Mouse (Mus musculus): ENCODE measurements around the gene Msi2. TPM values are rescaled to one million over a fixed set of nuclear protein-coding genes. Genes with fewer than 3 reads are reported as not detected.
A peak's percentile ranks its signal among the peaks of the same experiment; 100 is the strongest.

The Msi2 gene
- polyA plus RNA-seq, 1 experiment from 2014 or later: 15.1 TPM

GRCm38 (mm10) chr11:88542817-88543216, 175.5 kb downstream of the Msi2 start:
- WGBS: 15% methylated on average over 3 of the region's 3 CpGs
- H3K36me3 ChIP-seq (ENCODE audit: control insufficient read depth, insufficient read depth, low read length): no peaks in the 10 kb centered on the region
- no peaks in the 10 kb centered on the region for H3K27me3 ChIP-seq (ENCODE audit: control insufficient read depth, insufficient read depth, low read depth, low read length)
- H3K27ac ChIP-seq (ENCODE audit: low read length): no peak overlapping the region
- no peak overlapping the region for H3K4me2 ChIP-seq (ENCODE audit: low read depth, low read length)
- 0 out of 2 replicates have a peak, but pooled peaks have one; percentile 21 for ATAC-seq (ENCODE audit: low read depth)
- H3K9me3 ChIP-seq (ENCODE audit: control insufficient read depth, low read length): no peaks in the 10 kb centered on the region
- no peak overlapping the region for H3K4me3 ChIP-seq (ENCODE audit: low read length)
- H3K9ac ChIP-seq (ENCODE audit: low read length): no peak overlapping the region
- peaks cover 37% of the 10 kb centered on the region for H3K4me1 ChIP-seq (replicated peaks; ENCODE audit: control insufficient read depth, insufficient read depth, low read length)

- H3K9ac ChIP-seq (ENCODE audit: low read length): no peak overlapping the region
- H3K9me3 ChIP-seq (ENCODE audit: control insufficient read depth, low read length): no peaks in the 10 kb centered on the region
- H3K27ac ChIP-seq (ENCODE audit: low read length): no peak overlapping the region
- H3K4me3 ChIP-seq (ENCODE audit: low read length): no peak overlapping the region
- ATAC-seq (ENCODE audit: low read depth): 0 out of 2 replicates have a peak, but pooled peaks have one; percentile 14
- H3K4me2 ChIP-seq (ENCODE audit: low read depth, low read length): no peak overlapping the region
- peaks cover 35% of the 10 kb centered on the region for H3K4me1 ChIP-seq (replicated peaks; ENCODE audit: control insufficient read depth, insufficient read depth, low read length)
- H3K36me3 ChIP-seq (ENCODE audit: control insufficient read depth, insufficient read depth, low read length): no peaks in the 10 kb centered on the region
- no peaks in the 10 kb centered on the region for H3K27me3 ChIP-seq (ENCODE audit: control insufficient read depth, insufficient read depth, low read depth, low read length)
- WGBS: 51% methylated on average over 15 of the region's 15 CpGs
These were observed 176.4 kb downstream of the Msi2 start for GRCm38 (mm10) chr11:88541666-88542639.

GRCm38 (mm10) chr11:88539637-88540478, 178.5 kb downstream of the Msi2 start:
- Histone ChIP-seq H3K27ac (ENCODE audit: low read length) (0 out of 2 replicates have a peak overlapping the region, but pooled peaks have one; percentile 9), H3K4me1 (replicated peaks; ENCODE audit: control insufficient read depth, insufficient read depth, low read length) (peaks cover 35% of the 10 kb centered on the region), H3K36me3 (ENCODE audit: control insufficient read depth, insufficient read depth, low read length) (no peaks in the 10 kb centered on the region), H3K4me2 (ENCODE audit: low read depth, low read length) (no peak overlapping the region), H3K9me3 (ENCODE audit: control insufficient read depth, low read length) (no peaks in the 10 kb centered on the region), H3K27me3 (ENCODE audit: control insufficient read depth, insufficient read depth, low read depth, low read length) (no peaks in the 10 kb centered on the region), H3K9ac (ENCODE audit: low read length) (no peak overlapping the region), H3K4me3 (ENCODE audit: low read length) (no peak overlapping the region)
- WGBS: 57% methylated on average over 8 of the region's 8 CpGs
- peak; percentile 25 for ATAC-seq (ENCODE audit: low read depth)

GRCm38 (mm10) chr11:88538710-88539340, 179.5 kb downstream of the Msi2 start:
- H3K36me3 ChIP-seq (ENCODE audit: control insufficient read depth, insufficient read depth, low read length): no peaks in the 10 kb centered on the region
- H3K27ac ChIP-seq (ENCODE audit: low read length): no peak overlapping the region
- no peak overlapping the region for H3K4me2 ChIP-seq (ENCODE audit: low read depth, low read length)
- no peaks in the 10 kb centered on the region for H3K9me3 ChIP-seq (ENCODE audit: control insufficient read depth, low read length)
- ATAC-seq (ENCODE audit: low read depth): no peak
- no peak overlapping the region for H3K4me3 ChIP-seq (ENCODE audit: low read length)
- WGBS: 68% methylated on average over 13 of the region's 13 CpGs
- H3K27me3 ChIP-seq (ENCODE audit: control insufficient read depth, insufficient read depth, low read depth, low read length): no peaks in the 10 kb centered on the region
- H3K9ac ChIP-seq (ENCODE audit: low read length): no peak overlapping the region
- peaks cover 35% of the 10 kb centered on the region for H3K4me1 ChIP-seq (replicated peaks; ENCODE audit: control insufficient read depth, insufficient read depth, low read length)

GRCm38 (mm10) chr11:88537344-88537743, 181.0 kb downstream of the Msi2 start:
- Histone ChIP-seq H3K9ac (ENCODE audit: low read length) (no peak overlapping the region), H3K27ac (ENCODE audit: low read length) (no peak overlapping the region), H3K4me3 (ENCODE audit: low read length) (no peak overlapping the region), H3K36me3 (ENCODE audit: control insufficient read depth, insufficient read depth, low read length) (no peaks in the 10 kb centered on the region), H3K27me3 (ENCODE audit: control insufficient read depth, insufficient read depth, low read depth, low read length) (no peaks in the 10 kb centered on the region), H3K4me1 (replicated peaks; ENCODE audit: control insufficient read depth, insufficient read depth, low read length) (peaks cover 22% of the 10 kb centered on the region), H3K4me2 (ENCODE audit: low read depth, low read length) (no peak overlapping the region), H3K9me3 (ENCODE audit: control insufficient read depth, low read length) (no peaks in the 10 kb centered on the region)
- 65% methylated on average over 7 of the region's 7 CpGs for WGBS
- no peak for ATAC-seq (ENCODE audit: low read depth)

GRCm38 (mm10) chr11:88536861-88537260, 181.5 kb downstream of the Msi2 start:
- no peak overlapping the region for H3K4me2 ChIP-seq (ENCODE audit: low read depth, low read length)
- peaks cover 17% of the 10 kb centered on the region for H3K4me1 ChIP-seq (replicated peaks; ENCODE audit: control insufficient read depth, insufficient read depth, low read length)
- no peak overlapping the region for H3K9ac ChIP-seq (ENCODE audit: low read length)
- ATAC-seq (ENCODE audit: low read depth): no peak
- 90% methylated on average over 2 of the region's 2 CpGs for WGBS
- H3K9me3 ChIP-seq (ENCODE audit: control insufficient read depth, low read length): no peaks in the 10 kb centered on the region
- no peak overlapping the region for H3K27ac ChIP-seq (ENCODE audit: low read length)
- H3K4me3 ChIP-seq (ENCODE audit: low read length): no peak overlapping the region
- H3K36me3 ChIP-seq (ENCODE audit: control insufficient read depth, insufficient read depth, low read length): no peaks in the 10 kb centered on the region
- H3K27me3 ChIP-seq (ENCODE audit: control insufficient read depth, insufficient read depth, low read depth, low read length): no peaks in the 10 kb centered on the region

GRCm38 (mm10) chr11:88534331-88534929, 183.9 kb downstream of the Msi2 start:
- Histone ChIP-seq H3K27ac (ENCODE audit: low read length) (no peak overlapping the region), H3K4me2 (ENCODE audit: low read depth, low read length) (no peak overlapping the region), H3K9me3 (ENCODE audit: control insufficient read depth, low read length) (no peaks in the 10 kb centered on the region), H3K9ac (ENCODE audit: low read length) (no peak overlapping the region), H3K36me3 (ENCODE audit: control insufficient read depth, insufficient read depth, low read length) (no peaks in the 10 kb centered on the region), H3K27me3 (ENCODE audit: control insufficient read depth, insufficient read depth, low read depth, low read length) (no peaks in the 10 kb centered on the region), H3K4me3 (ENCODE audit: low read length) (no peak overlapping the region), H3K4me1 (replicated peaks; ENCODE audit: control insufficient read depth, insufficient read depth, low read length) (peaks cover 11% of the 10 kb centered on the region; the same call in 1 of the 2 replicates)
- no peak for ATAC-seq (ENCODE audit: low read depth)
- 45% methylated on average over 11 of the region's 11 CpGs for WGBS

- ATAC-seq (ENCODE audit: low read depth): no peak
- Histone ChIP-seq H3K36me3 (ENCODE audit: control insufficient read depth, insufficient read depth, low read length) (no peaks in the 10 kb centered on the region), H3K4me3 (ENCODE audit: low read length) (no peak overlapping the region), H3K27me3 (ENCODE audit: control insufficient read depth, insufficient read depth, low read depth, low read length) (no peaks in the 10 kb centered on the region), H3K27ac (ENCODE audit: low read length) (no peak overlapping the region), H3K4me2 (ENCODE audit: low read depth, low read length) (no peak overlapping the region), H3K4me1 (replicated peaks; ENCODE audit: control insufficient read depth, insufficient read depth, low read length) (peaks cover 26% of the 10 kb centered on the region), H3K9ac (ENCODE audit: low read length) (no peak overlapping the region), H3K9me3 (ENCODE audit: control insufficient read depth, low read length) (no peaks in the 10 kb centered on the region)
- 59% methylated on average over 2 of the region's 2 CpGs for WGBS
These were observed 186.3 kb downstream of the Msi2 start for GRCm38 (mm10) chr11:88532016-88532415.
